Comparison of ENCODE assay signal across 8 mouse cellular contexts in genomic region chr14:79425979-79426729, GRCm38 (mm10). TPM values are rescaled to one million over a fixed set of nuclear protein-coding genes. Genes with fewer than 3 reads are reported as not detected.
DNase-seq lines count a peak whose midpoint lies in the region; ATAC-seq lines count a peak whose summit lies in the region.

Gene Kbtbd7 (plus strand): TSS chr14:79426511.

- peak; percentile 97 to 98 for DNase-seq in adrenal gland, adult (ENCODE audit: inconsistent age in 2 of 2, low spot score in 1 of 2)
- DNase-seq in embryo, embryonic 10.5 days (ENCODE audit: low spot score), result peak; percentile 97
- peak; percentile 94 for DNase-seq in gastrocnemius, postnatal 14 days
- peak; percentile 94 to 95 for DNase-seq in left cerebral cortex, postnatal 10 days (ENCODE audit: extremely low spot score in 1 of 2, low spot score in 2 of 2)
- DNase-seq in mesoderm, embryonic 11.5 days (ENCODE audit: low read depth, low spot score), result peak; percentile 94
- peak; percentile 90 to 92 for DNase-seq in right cerebral cortex, postnatal 36 days (ENCODE audit: low spot score in 2 of 2)
- peak; percentile 97 for DNase-seq in yolk sac, embryonic 10.5 days (ENCODE audit: low spot score)

- intact Hi-C loops in gastrocnemius, postnatal 14 days (cut with DNase I; ENCODE audit: low total_unique reads), result no loop called here
- intact Hi-C loops in left cerebral cortex, postnatal 10 days (cut with DNase I), result no loop called here

- ATAC-seq in inflammation-experienced regulatory T-cells, adult 6 months, result peak; percentile 99

RNA-seq across cellular contexts. Expression of gene Kbtbd7, which starts in this region (rescaled TPM):
- total RNA-seq in gastrocnemius, postnatal 14 days (2021), result 1 to 10 TPM; 7.1 to 8.0 TPM
- polyA plus RNA-seq in inflammation-experienced regulatory T-cells, adult 6 months (2017; shearing (Covaris generic)), result 1 to 10 TPM; 1.3 to 1.9 (median 1.6) TPM
- 10 to 100 TPM; 39.9 to 40.5 TPM for total RNA-seq in left cerebral cortex, postnatal 10 days (2021)

Comparison
In these comparisons a context has a peak if more than half of its experiments do, and no peak if none do; other contexts are left out.
1. Peak in every context shown above with its lines: DNase-seq and ATAC-seq.
2. RNA of gene Kbtbd7 (total RNA-seq): 39.9 to 40.5 TPM in left cerebral cortex, postnatal 10 days; 7.1 to 8.0 TPM in gastrocnemius, postnatal 14 days; every median in the first group is over 4 times any median in the second.